Mouse (Mus musculus) adrenal gland, postnatal 14 days (tissue): ENCODE measurements at regions not wholly inside any gene's neighbourhood (a gene's known extent, or its start where the extent isn't known, plus 50 kb on each side); places are given as distances from the start of the nearest gene placed in this dataset.
A peak's percentile ranks its signal among the peaks of the same experiment; 100 is the strongest.

Experiments used
- DNase-seq: peaks from one replicate; pipeline ENCODE4 v3.0.0; 2021; ENCODE audit warnings: mixed read lengths

- DNase-seq, result peak; percentile 40
Measured at GRCm38 (mm10) chr3:131921161-131921560, 163.9 kb upstream of the Dkk2 start.

GRCm38 (mm10) chr3:131922733-131923132 is 162.4 kb upstream of the Dkk2 start:
- DNase-seq, result no peak

GRCm38 (mm10) chr3:131940896-131941295 is 144.2 kb upstream of the Dkk2 start:
- no peak for DNase-seq

- DNase-seq, result peak; percentile 9
Measured at GRCm38 (mm10) chr3:131941961-131942753, 142.9 kb upstream of the Dkk2 start.

GRCm38 (mm10) chr3:131943436-131943835 is 141.7 kb upstream of the Dkk2 start:
- no peak for DNase-seq

- no peak for DNase-seq
Measured at GRCm38 (mm10) chr3:131955771-131956170, 129.3 kb upstream of the Dkk2 start.

- DNase-seq, result no peak
Measured at GRCm38 (mm10) chr3:131960636-131961035, 124.5 kb upstream of the Dkk2 start.

- peak; percentile 14 for DNase-seq
Measured at GRCm38 (mm10) chr3:131961571-131961970, 123.5 kb upstream of the Dkk2 start.

GRCm38 (mm10) chr3:131962870-131963269 is 122.2 kb upstream of the Dkk2 start:
- DNase-seq, result no peak

GRCm38 (mm10) chr3:131964952-131965351 is 120.1 kb upstream of the Dkk2 start:
- no peak for DNase-seq

- DNase-seq, result no peak
Measured at GRCm38 (mm10) chr3:131965456-131966160, 119.5 kb upstream of the Dkk2 start.

- no peak for DNase-seq
Measured at GRCm38 (mm10) chr3:131967288-131967687, 117.8 kb upstream of the Dkk2 start.

GRCm38 (mm10) chr3:131970827-131971226 is 114.3 kb upstream of the Dkk2 start:
- DNase-seq, result no peak

GRCm38 (mm10) chr3:131975940-131976628 is 109.0 kb upstream of the Dkk2 start:
- peak; percentile 72 for DNase-seq

GRCm38 (mm10) chr3:131983292-131983691 is 101.8 kb upstream of the Dkk2 start:
- no peak for DNase-seq

GRCm38 (mm10) chr3:131998838-131999613 is 86.1 kb upstream of the Dkk2 start:
- no peak for DNase-seq

- DNase-seq, result no peak
Measured at GRCm38 (mm10) chr3:132006191-132006590, 78.9 kb upstream of the Dkk2 start.

GRCm38 (mm10) chr3:132006912-132007311 is 78.2 kb upstream of the Dkk2 start:
- no peak for DNase-seq

- no peak for DNase-seq
Measured at GRCm38 (mm10) chr3:132007356-132007755, 77.7 kb upstream of the Dkk2 start.

GRCm38 (mm10) chr3:132015205-132015604 is 69.9 kb upstream of the Dkk2 start:
- DNase-seq, result no peak

GRCm38 (mm10) chr3:132017485-132018261 is 67.4 kb upstream of the Dkk2 start:
- no peak for DNase-seq
